Mouse (Mus musculus) frontal cortex, adult 2 months (tissue): Measurements from ENCODE around the gene Tex10. TPM values are rescaled to one million over a fixed set of nuclear protein-coding genes. Genes with fewer than 3 reads are reported as not detected.
"Not testable (repeated sequence)": the region's sequence is repeated elsewhere in the genome, so short reads cannot be mapped to it uniquely, and the experiment has no call there.

Experiments
- DNase-seq, 2 experiments: peaks; one replicate each; pipeline ENCODE4 v3.0.0; 2022; ENCODE audit warnings: low spot score in 1 of 2; ENCODE audit errors: extremely low spot score in 1 of 2
- polyA plus RNA-seq: library from polyadenylated mRNA; depleted of rRNA; stranded (reverse); fragments of >200 nt; gene quantifications from 2 replicates; pipeline ENCODE4 v1.2.3, GENCODE M21; 2012; rRNA removed

Gene Tex10
- polyA plus RNA-seq, 1 experiment: 21.6 TPM

- DNase-seq: not testable (repeated sequence)
These were observed 67.4 kb downstream of the Tex10 start for GRCm38 (mm10) chr4:48405724-48406491.

- DNase-seq: no peak
These were observed 70.1 kb downstream of the Tex10 start for GRCm38 (mm10) chr4:48403066-48403640.

- no peak for DNase-seq
These were observed 76.3 kb downstream of the Tex10 start for GRCm38 (mm10) chr4:48396949-48397348.

- DNase-seq: no peak
These were observed 90.8 kb downstream of the Tex10 start for GRCm38 (mm10) chr4:48382506-48382905.

GRCm38 (mm10) chr4:48380940-48381339 lies 92.3 kb downstream of the Tex10 start:
- peak; percentile 67 to 95 for DNase-seq

Other genes starting within 250 kb of the Tex10 start
- gene Erp44, start 193.9 kb downstream of the Tex10 start, polyA plus RNA-seq: 25.5 and 26.3 TPM in 2 replicates
- 9.6 and 10.9 TPM in 2 replicates for gene Invs, start 193.7 kb downstream of the Tex10 start, polyA plus RNA-seq
- 24.8 and 26.8 TPM in 2 replicates for gene Msantd3, start 66.5 kb upstream of the Tex10 start, polyA plus RNA-seq
- 97.4 and 107 TPM in 2 replicates for gene Tmeff1, start 111.7 kb upstream of the Tex10 start, polyA plus RNA-seq
- gene Cavin4, start 190.1 kb upstream of the Tex10 start, polyA plus RNA-seq: 1.1 and 1.4 TPM in 2 replicates